Mouse (Mus musculus) layer of hippocampus, postnatal 14 days (tissue): ENCODE data around the gene Cyp2w1. TPM values are rescaled to one million over a fixed set of nuclear protein-coding genes. Genes with fewer than 3 reads are reported as not detected.

Source experiments
- DNase-seq, 2 experiments: peaks; one replicate each; pipeline ENCODE4 v3.0.0; 2021 to 2022; ENCODE audit warnings: low spot score in 2 of 2, mixed read lengths in 1 of 2
- microRNA-seq, 2 experiments: library from miRNA; unstranded; fragments of <30 nt; microRNA quantifications; one replicate each; pipeline ENCODE4 v1.2.0; 2021
- total RNA-seq, 2 experiments: library from RNA; stranded (reverse); gene quantifications; 2 replicates each; pipeline ENCODE4 v1.2.3; 2021

Gene Cyp2w1
- total RNA-seq, 2 experiments from 2014 or later = not detected

GRCm38 (mm10) chr5:139398786-139399185 is 46.4 kb downstream of the Cyp2w1 start:
- no peak for DNase-seq

- no peak for DNase-seq
Measured at GRCm38 (mm10) chr5:139399991-139400390, 47.6 kb downstream of the Cyp2w1 start.

GRCm38 (mm10) chr5:139402106-139402505 is 49.7 kb downstream of the Cyp2w1 start:
- no peak for DNase-seq

GRCm38 (mm10) chr5:139403692-139404260 is 51.4 kb downstream of the Cyp2w1 start:
- DNase-seq = no peak

DNA sequence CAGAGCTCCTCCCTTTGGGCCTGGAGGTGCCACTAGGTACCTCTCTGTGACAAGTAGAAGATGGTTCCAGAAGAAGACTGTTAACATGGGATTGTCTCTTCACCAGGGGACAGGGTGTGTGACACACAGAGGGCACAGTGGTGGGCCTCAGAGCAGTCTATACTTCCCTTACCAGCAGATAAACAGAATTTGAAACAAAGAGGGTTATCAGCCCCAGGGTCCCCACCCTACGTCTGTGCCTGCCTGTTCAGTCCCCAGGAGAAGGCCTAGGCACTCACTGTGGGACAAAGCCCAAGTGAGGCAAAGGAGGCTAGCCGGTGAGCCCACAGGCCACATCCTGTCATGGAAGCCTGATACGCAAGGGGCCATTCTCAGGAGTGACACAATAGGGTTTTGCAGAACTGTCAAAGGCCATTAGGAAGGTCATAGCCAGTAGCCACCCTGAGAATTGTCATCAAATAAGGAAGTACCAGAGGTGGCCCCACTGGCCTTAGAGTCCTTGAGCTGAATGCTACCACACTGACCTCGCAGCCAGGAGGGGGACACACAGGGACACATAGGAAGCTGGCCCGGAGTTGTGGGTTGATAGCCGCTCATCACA is 52.5 kb downstream of the Cyp2w1 start, which contains the start of gene C130050O18Rik:
TSS of gene C130050O18Rik (plus strand) at position 480 of the 601 bp plus-strand sequence.
- DNase-seq = no peak

- DNase-seq = no peak
Measured at GRCm38 (mm10) chr5:139405478-139405877, 53.1 kb downstream of the Cyp2w1 start.

- DNase-seq = no peak
Measured at GRCm38 (mm10) chr5:139405953-139406352, 53.5 kb downstream of the Cyp2w1 start.

Small RNA genes within 50 kb of the gene (microRNA-seq; reads per million reads assigned to microRNA genes)
- gene Mir339 = 358 to 580 reads per million in 2 experiments

Other genes with a start within 250 kb of the Cyp2w1 start
- 100 to 1,000 TPM; 387 to 389 TPM for gene Prkar1b, start 202.6 kb upstream of the Cyp2w1 start, total RNA-seq
- gene Dnaaf5, start 202.4 kb upstream of the Cyp2w1 start, total RNA-seq = 1 to 10 TPM; 7.0 to 7.4 TPM
- 10 to 100 TPM; 66.9 to 73.5 TPM for gene Sun1, start 152.0 kb upstream of the Cyp2w1 start, total RNA-seq
- gene Get4, start 100.3 kb upstream of the Cyp2w1 start, total RNA-seq = 10 to 100 TPM; 45.5 to 49.2 TPM
- gene Adap1, start 27.0 kb upstream of the Cyp2w1 start, total RNA-seq = 100 to 1,000 TPM; 263 to 264 TPM
- gene Cox19, start 1.2 kb upstream of the Cyp2w1 start, total RNA-seq = 10 to 100 TPM; 73.6 to 79.4 TPM
- 10 to 100 TPM; 10.1 to 11.8 TPM for gene Gpr146, start 25.1 kb downstream of the Cyp2w1 start, total RNA-seq
- under 1 TPM; 0.17 to 0.21 TPM for gene C130050O18Rik, start 52.7 kb downstream of the Cyp2w1 start, total RNA-seq
- 1 to 10 TPM; 3.0 to 3.5 TPM for gene Gper1, start 70.5 kb downstream of the Cyp2w1 start, total RNA-seq
- gene 3110082I17Rik, start 107.9 kb downstream of the Cyp2w1 start, total RNA-seq = 10 to 100 TPM; 14.6 to 14.7 TPM
- gene Zfand2a, start 131.9 kb downstream of the Cyp2w1 start, total RNA-seq = 10 to 100 TPM; 77.1 to 88.8 TPM
- gene Uncx, start 190.9 kb downstream of the Cyp2w1 start, total RNA-seq = under 1 TPM in 1 of 2 experiments, not detected in 1; 0.19 TPM